Mouse (Mus musculus) cerebellum, postnatal 4 days (tissue): ENCODE results near the gene Msi1.
"Not testable (repeated sequence)": the region's sequence is repeated elsewhere in the genome, so short reads cannot be mapped to it uniquely, and the experiment has no call there.

Source experiments
- DNase-seq, 2 experiments: peaks; one replicate each; pipeline ENCODE4 v3.0.0; 2022; ENCODE audit warnings: low spot score in 2 of 2, mixed read lengths in 1 of 2

Gene Msi1

DNA sequence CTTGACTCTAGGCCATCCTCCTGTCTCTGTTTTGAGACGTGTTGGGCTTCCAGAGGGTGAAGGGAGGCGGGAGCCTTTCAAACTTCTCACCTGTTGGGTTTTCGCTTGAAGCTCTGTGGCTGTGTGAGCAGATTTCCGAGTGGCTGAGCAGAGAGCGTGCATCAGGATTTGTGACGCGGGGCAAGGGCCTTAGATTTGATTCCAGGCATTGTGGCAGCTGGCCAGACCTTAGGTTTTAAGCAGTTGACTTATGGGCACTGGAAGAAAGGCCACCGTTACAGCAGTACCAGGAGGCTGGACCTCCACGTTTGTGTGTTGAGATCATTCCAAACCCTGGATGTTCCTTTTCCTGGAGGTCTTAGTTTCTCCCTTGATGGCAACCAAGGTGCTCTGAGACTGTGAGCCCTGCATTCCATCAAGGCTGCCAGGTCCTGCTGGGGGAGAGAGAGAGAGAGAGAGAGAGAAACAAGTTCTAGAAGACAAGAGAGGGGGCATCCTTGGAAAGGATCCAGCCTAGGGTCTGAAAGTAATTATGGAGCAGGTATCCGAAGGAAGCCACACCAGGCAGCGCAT, 5.0 kb downstream of the Msi1 start:
- no peak for DNase-seq

- peak in 1 of 2 experiments; percentile 58 for DNase-seq
Measured at GRCm38 (mm10) chr5:115434853-115435754, 5.7 kb downstream of the Msi1 start.

GRCm38 (mm10) chr5:115435755-115436379, 6.5 kb downstream of the Msi1 start:
- DNase-seq = no peak

DNA sequence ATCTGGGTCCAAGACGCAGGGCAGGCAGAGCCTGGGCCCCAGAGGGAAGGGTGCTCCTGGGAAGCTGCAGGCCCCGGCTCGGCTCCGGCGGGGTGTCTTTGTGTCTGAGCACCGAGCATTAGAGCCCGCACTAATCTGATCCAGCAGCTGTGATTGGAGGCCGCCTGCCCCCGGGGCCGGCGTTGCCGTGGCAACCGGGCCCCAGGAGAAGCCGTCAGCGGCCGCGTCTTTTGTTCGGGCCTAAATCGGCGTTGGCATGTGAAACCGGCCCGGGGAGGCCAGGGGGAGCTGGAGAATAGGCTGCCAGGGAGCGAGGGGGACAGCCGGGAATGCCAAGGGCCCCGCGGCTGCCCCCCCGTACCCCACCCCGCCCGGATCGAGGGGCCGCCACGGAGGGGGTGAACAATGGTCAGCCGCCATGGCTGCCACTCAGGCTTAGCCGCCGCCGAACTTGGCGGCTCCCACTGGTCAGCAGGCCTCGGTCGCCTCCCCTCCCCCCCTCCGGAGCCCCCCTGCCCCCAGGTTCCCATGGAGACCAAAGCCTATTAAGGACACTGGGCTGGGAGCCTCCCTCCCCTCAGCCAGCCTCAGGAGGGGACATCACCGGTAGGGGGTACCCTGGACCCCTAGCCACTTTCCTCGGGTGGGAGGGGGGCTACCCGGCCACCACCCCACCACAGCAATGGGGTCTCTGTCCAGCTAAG, 7.2 kb downstream of the Msi1 start:
- DNase-seq = peak; percentile 71 to 89

- DNase-seq = no peak
Measured at GRCm38 (mm10) chr5:115437242-115437944, 8.0 kb downstream of the Msi1 start.

- no peak for DNase-seq
Measured at GRCm38 (mm10) chr5:115437945-115438315, 8.5 kb downstream of the Msi1 start.

DNA sequence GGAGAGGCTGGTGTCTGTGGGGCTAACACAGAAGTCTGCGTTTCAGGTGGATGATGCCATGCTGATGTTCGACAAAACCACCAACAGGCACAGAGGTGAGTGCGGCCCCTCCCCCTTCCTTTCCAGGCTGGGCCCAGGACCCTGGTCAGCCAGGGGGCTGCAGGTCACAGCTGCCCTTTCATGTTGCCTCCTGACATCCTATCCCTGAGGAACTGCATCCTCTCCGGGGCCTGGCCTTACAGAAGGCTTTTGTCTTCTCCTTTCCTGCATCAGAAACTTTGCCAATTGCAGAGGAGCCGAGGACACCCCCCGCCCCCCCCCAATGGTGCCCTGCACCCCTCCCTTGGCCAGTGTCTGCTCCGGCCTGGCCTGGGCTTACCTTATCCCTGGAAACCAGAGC, 9.3 kb downstream of the Msi1 start:
- DNase-seq = no peak

DNA sequence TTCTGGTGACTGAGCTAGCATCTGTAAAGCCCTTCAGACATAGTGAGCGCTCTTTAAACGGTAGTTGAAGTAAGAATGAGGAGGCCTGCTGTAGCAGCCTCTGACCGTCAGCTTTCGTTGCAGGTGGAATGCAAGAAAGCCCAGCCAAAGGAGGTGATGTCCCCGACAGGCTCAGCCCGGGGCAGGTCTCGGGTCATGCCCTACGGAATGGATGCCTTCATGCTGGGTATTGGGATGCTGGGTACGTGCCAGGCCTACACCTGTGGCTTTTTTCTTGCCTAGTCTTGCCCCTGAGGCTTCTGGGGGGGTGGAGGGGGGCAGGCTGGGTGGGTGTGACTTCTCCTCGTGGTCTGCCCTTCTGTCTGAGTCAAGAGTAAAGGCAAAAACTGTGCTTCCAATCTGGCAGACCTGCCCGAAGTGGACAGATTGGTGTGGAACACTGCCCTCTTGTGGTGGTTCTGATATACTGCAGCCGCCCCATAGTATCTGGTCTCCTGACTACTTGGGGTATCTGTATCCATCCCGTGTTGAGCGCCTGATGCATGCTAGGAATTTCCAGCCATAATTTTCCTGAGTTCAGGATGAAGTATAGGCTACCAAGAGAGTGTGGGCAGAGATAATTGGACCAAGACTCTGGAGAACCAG, 11.9 kb downstream of the Msi1 start:
- peak; percentile 70 to 87 for DNase-seq

- not testable (repeated sequence) for DNase-seq
Measured at GRCm38 (mm10) chr5:115442663-115443062, 13.3 kb downstream of the Msi1 start.

GRCm38 (mm10) chr5:115444130-115444529, 14.7 kb downstream of the Msi1 start:
- no peak for DNase-seq

GRCm38 (mm10) chr5:115447108-115447507, 17.7 kb downstream of the Msi1 start:
- DNase-seq = no peak

DNA sequence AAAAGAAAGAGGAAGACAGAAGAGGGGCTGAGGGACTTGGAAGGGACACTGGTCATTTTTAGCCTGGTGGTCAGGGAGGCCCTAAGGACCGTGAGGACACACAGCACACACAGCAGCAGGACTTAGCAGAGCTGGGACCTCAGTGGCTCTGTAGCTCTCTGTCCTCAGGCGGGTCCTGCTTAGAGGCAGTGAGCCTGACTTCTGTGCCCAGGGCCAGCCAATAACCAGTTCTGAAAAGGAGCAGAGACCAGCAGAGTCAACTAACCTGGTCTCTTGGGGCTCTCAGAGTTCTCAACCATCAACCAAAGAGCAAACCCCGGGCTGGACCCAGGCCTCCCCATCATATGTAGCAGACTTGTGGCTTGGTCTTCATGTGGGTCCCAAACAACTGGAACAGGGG, 19.8 kb downstream of the Msi1 start:
- no peak for DNase-seq

- DNase-seq = no peak
Measured at GRCm38 (mm10) chr5:115450410-115451317, 21.3 kb downstream of the Msi1 start.

- DNase-seq = no peak
Measured at GRCm38 (mm10) chr5:115454422-115455090, 25.2 kb downstream of the Msi1 start.

GRCm38 (mm10) chr5:115455838-115456237, 26.4 kb downstream of the Msi1 start:
- DNase-seq = no peak

- DNase-seq = no peak
Measured at GRCm38 (mm10) chr5:115458918-115459317, 29.5 kb downstream of the Msi1 start.

- no peak for DNase-seq
Measured at GRCm38 (mm10) chr5:115464408-115465115, 35.2 kb downstream of the Msi1 start.

DNA sequence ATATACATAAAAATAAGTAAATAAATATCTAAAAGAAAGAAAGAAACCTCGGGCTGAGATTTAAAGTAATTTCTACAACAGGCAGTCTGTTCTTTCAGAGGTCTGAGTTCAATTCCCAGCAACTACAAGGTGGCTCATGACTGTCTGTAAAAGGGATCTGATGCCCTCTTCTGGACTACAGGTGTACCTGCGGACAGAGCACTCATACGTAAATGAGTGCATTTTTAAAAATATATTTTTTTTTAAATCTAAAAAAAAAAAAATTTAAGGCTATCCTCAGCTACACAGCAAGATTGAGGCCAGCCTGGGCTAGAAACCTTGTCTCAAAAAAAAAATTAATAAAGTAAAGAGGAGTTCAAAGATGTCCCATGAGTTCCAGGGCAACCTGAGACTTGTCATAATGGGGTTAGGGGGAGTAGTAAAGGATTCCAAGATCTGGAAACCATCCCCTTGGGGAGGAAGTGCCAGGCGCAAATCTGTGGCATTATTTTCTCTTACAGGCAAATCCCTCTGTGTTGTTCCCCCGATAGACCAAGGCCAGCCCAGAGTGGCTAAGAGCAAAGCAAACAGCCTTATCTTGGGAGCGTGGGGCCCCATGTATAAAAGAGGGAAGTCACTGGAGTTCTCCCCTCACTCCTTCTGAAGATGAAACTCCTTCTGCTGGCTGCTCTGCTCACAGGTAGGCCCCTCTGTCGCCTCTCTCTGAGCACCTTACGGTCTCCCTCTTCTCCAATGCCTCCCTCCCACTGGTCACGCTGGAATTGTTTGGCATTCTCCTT, 36.4 kb downstream of the Msi1 start, which contains the start of gene Pla2g1b:
TSS of gene Pla2g1b (plus strand) at position 621 of the 779 bp plus-strand sequence.
- no peak for DNase-seq
